Mouse (Mus musculus): ENCODE data around the gene Dmrt1. TPM values are rescaled to one million over a fixed set of nuclear protein-coding genes. Genes with fewer than 3 reads are reported as not detected.
"Not testable (repeated sequence)": the region's sequence is repeated elsewhere in the genome, so short reads cannot be mapped to it uniquely, and the experiment has no call there.

Gene Dmrt1
- 9.0 and 9.7 TPM in 2 replicates for polyA plus RNA-seq (2012; rRNA removed)

- no peaks in the 10 kb centered on the region for H3K27me3 ChIP-seq (ENCODE audit: control insufficient read depth, insufficient read depth, low read length)
- peak within 1 kb of the TSS; percentile 86 for H3K4me3 ChIP-seq (ENCODE audit: control insufficient read depth, low read depth, low read length)
- no peaks in the 10 kb centered on the region for H3K36me3 ChIP-seq (ENCODE audit: control insufficient read depth, insufficient read depth, low read length)
- peak within 1 kb of the TSS; percentile 89 for H3K27ac ChIP-seq (ENCODE audit: control insufficient read depth, insufficient read depth, low read depth, low read length)
- TF ChIP-seq POLR2A (IDR thresholded peaks at IDR 0.05; ENCODE audit: control insufficient read depth, low read depth, low read length) (peak; percentile 29; the same call in 1 of the 2 replicates), CTCF (IDR thresholded peaks at IDR 0.05; ENCODE audit: control insufficient read depth, insufficient read depth, insufficient replicate concordance, low read depth, low read length) (no peak)
- no peaks in the 10 kb centered on the region; the same call in 1 of the 2 replicates for H3K4me1 ChIP-seq (ENCODE audit: control insufficient read depth, insufficient read depth, low read length)
These were observed at the start of gene Dmrt1 for GRCm38 (mm10) chr19:25505360-25506196. Dmrt1 (plus strand) TSS chr19:25505618.

- H3K36me3 ChIP-seq (ENCODE audit: control insufficient read depth, insufficient read depth, low read length) = no peaks in the 10 kb centered on the region
- H3K4me3 ChIP-seq (ENCODE audit: control insufficient read depth, low read depth, low read length) = no peak overlapping the region
- no peak for TF ChIP-seq POLR2A (IDR thresholded peaks at IDR 0.05; ENCODE audit: control insufficient read depth, low read depth, low read length)
- H3K27me3 ChIP-seq (ENCODE audit: control insufficient read depth, insufficient read depth, low read length) = no peaks in the 10 kb centered on the region
- no peaks in the 10 kb centered on the region; the same call in 1 of the 2 replicates for H3K4me1 ChIP-seq (ENCODE audit: control insufficient read depth, insufficient read depth, low read length)
- H3K27ac ChIP-seq (ENCODE audit: control insufficient read depth, insufficient read depth, low read depth, low read length) = no peak overlapping the region
These were observed 44.7 kb upstream of the Dmrt1 start for GRCm38 (mm10) chr19:25460760-25461159.

DNA sequence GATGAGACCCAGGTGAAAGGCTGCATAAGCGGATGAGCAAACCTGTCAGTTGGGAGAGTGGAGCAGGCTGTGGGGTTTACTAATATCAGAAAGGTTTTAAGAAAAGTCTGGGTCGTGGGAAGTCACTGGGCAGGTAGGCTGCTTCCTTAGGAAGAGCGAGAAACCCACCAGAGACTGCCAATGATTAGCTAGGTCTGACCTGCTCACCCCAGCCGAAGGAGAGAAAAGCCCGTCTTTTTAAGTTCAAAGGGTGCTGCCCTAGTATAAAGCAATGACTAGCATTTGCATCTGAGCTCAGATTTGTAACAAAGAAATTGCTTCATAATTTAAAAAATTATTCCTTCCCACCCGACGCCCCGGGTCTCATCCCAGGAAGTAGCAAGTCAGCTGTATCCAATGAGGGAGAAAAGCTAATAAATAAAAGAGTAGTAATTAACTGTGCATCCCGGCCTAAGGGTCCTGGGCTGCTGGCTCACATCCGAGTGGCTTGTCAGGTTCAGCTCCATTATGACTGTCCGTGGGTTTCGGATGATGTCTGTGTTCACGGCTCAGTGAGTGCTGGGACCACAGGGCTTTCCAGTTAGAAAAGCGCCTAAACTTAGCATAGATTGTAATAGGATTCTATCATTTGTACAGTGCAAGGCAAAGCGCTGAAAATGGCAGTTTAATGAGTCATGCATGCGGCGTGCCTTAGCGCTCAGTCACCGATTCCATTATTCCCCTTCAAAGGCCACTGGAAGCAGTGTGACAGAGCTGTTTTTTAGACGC, 43.7 kb upstream of the Dmrt1 start:
- TF ChIP-seq CTCF (IDR thresholded peaks at IDR 0.05; ENCODE audit: control insufficient read depth, insufficient read depth, insufficient replicate concordance, low read depth, low read length) (no peak), POLR2A (IDR thresholded peaks at IDR 0.05; ENCODE audit: control insufficient read depth, low read depth, low read length) (no peak)
- Histone ChIP-seq H3K4me1 (ENCODE audit: control insufficient read depth, insufficient read depth, low read length) (no peaks in the 10 kb centered on the region; the same call in 1 of the 2 replicates), H3K27me3 (ENCODE audit: control insufficient read depth, insufficient read depth, low read length) (no peaks in the 10 kb centered on the region)

DNA sequence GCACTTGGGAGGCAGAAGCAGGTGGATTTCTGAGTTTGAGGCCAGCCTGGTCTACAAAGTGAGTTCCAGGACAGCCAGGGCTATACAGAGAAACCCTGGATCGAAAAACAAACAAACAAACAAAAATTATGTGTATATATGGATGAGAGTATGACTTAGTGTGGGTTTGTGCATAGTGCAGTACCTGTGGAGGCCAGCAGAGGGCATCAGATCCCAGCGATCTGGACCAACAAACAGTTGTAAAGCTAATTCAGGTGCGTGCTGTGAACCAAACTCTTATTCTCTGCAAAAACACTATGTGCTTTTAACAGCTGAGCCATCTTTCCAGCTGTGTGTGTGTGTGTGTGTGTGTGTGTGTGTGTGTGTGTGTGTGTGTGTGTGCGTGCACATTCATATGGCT, 29.6 kb upstream of the Dmrt1 start:
- H3K4me3 ChIP-seq (ENCODE audit: control insufficient read depth, low read depth, low read length); H3K27me3 ChIP-seq (ENCODE audit: control insufficient read depth, insufficient read depth, low read length); H3K27ac ChIP-seq (ENCODE audit: control insufficient read depth, insufficient read depth, low read depth, low read length); H3K4me1 ChIP-seq (ENCODE audit: control insufficient read depth, insufficient read depth, low read length); H3K36me3 ChIP-seq (ENCODE audit: control insufficient read depth, insufficient read depth, low read length): not testable (repeated sequence)
- TF ChIP-seq CTCF (IDR thresholded peaks at IDR 0.05; ENCODE audit: control insufficient read depth, insufficient read depth, insufficient replicate concordance, low read depth, low read length) = peak; percentile 79; the same call in 1 of the 2 replicates

More for the DNA sequence above, 43.7 kb upstream of the Dmrt1 start:
- Histone ChIP-seq H3K4me3 (ENCODE audit: control insufficient read depth, low read depth, low read length) (no peak overlapping the region), H3K36me3 (ENCODE audit: control insufficient read depth, insufficient read depth, low read length) (no peaks in the 10 kb centered on the region), H3K27ac (ENCODE audit: control insufficient read depth, insufficient read depth, low read depth, low read length) (no peak overlapping the region)

GRCm38 (mm10) chr19:25479152-25479669, 26.2 kb upstream of the Dmrt1 start:
- TF ChIP-seq CTCF (IDR thresholded peaks at IDR 0.05; ENCODE audit: control insufficient read depth, insufficient read depth, insufficient replicate concordance, low read depth, low read length) = no peak
- Histone ChIP-seq H3K4me1 (ENCODE audit: control insufficient read depth, insufficient read depth, low read length) (no peaks in the 10 kb centered on the region), H3K36me3 (ENCODE audit: control insufficient read depth, insufficient read depth, low read length) (no peaks in the 10 kb centered on the region), H3K4me3 (ENCODE audit: control insufficient read depth, low read depth, low read length) (no peak overlapping the region), H3K27ac (ENCODE audit: control insufficient read depth, insufficient read depth, low read depth, low read length) (no peak overlapping the region), H3K27me3 (ENCODE audit: control insufficient read depth, insufficient read depth, low read length) (no peaks in the 10 kb centered on the region)

GRCm38 (mm10) chr19:25480820-25481219, 24.6 kb upstream of the Dmrt1 start:
- no peak overlapping the region for H3K4me3 ChIP-seq (ENCODE audit: control insufficient read depth, low read depth, low read length)
- H3K4me1 ChIP-seq (ENCODE audit: control insufficient read depth, insufficient read depth, low read length) = no peaks in the 10 kb centered on the region
- no peak overlapping the region for H3K27ac ChIP-seq (ENCODE audit: control insufficient read depth, insufficient read depth, low read depth, low read length)
- no peaks in the 10 kb centered on the region for H3K27me3 ChIP-seq (ENCODE audit: control insufficient read depth, insufficient read depth, low read length)
- no peaks in the 10 kb centered on the region for H3K36me3 ChIP-seq (ENCODE audit: control insufficient read depth, insufficient read depth, low read length)
- TF ChIP-seq CTCF (IDR thresholded peaks at IDR 0.05; ENCODE audit: control insufficient read depth, insufficient read depth, insufficient replicate concordance, low read depth, low read length) (no peak), POLR2A (IDR thresholded peaks at IDR 0.05; ENCODE audit: control insufficient read depth, low read depth, low read length) (no peak)

DNA sequence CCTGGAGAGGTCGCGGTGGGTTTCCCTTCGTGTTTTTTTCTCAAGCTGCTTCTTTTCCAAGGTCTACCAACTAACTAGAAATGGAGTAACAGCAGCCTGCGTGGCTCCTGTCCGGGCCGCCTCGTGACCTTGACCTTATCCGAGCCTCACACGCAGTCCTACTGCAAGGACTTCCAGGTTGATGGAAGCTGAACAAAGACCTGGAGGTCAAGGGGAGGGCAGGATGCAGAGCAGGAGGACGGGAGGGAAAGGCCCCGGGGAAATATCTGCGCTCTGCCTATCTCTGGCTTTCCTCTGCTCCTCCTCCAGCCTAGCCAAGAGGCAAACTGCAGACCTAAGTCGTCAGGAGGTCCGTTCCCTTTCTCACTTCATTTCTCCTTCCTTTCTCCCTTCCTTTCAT, 18.9 kb upstream of the Dmrt1 start:
- Histone ChIP-seq H3K36me3 (ENCODE audit: control insufficient read depth, insufficient read depth, low read length) (no peaks in the 10 kb centered on the region), H3K27me3 (ENCODE audit: control insufficient read depth, insufficient read depth, low read length) (no peaks in the 10 kb centered on the region), H3K4me3 (ENCODE audit: control insufficient read depth, low read depth, low read length) (peak overlapping the region; percentile 68), H3K27ac (ENCODE audit: control insufficient read depth, insufficient read depth, low read depth, low read length) (peak overlapping the region; percentile 57), H3K4me1 (ENCODE audit: control insufficient read depth, insufficient read depth, low read length) (peaks cover 4% of the 10 kb centered on the region)
- TF ChIP-seq CTCF (IDR thresholded peaks at IDR 0.05; ENCODE audit: control insufficient read depth, insufficient read depth, insufficient replicate concordance, low read depth, low read length) (no peak), POLR2A (IDR thresholded peaks at IDR 0.05; ENCODE audit: control insufficient read depth, low read depth, low read length) (peak; percentile 32; the same call in 1 of the 2 replicates)

All from testis, adult 2 months (tissue).